Mouse (Mus musculus) bone marrow, adult 2 months (tissue): ENCODE measurements around the gene Npdc1.

ENCODE experiments used
- CTCF ChIP-seq: fragments of 200-500 bp; IDR thresholded peaks from 2 replicates; pipeline ENCODE4 v1.5.1; 2011; ENCODE audit warnings: low read length, control low read depth; ENCODE audit not compliant: control insufficient read depth, insufficient read depth
- POLR2A ChIP-seq: fragments of 200-500 bp; IDR thresholded peaks from 2 replicates; pipeline ENCODE4 v1.6.1; 2011; ENCODE audit warnings: low read depth, mild to moderate bottlenecking, control low read depth, low read length, borderline replicate concordance; ENCODE audit not compliant: control insufficient read depth

DNA sequence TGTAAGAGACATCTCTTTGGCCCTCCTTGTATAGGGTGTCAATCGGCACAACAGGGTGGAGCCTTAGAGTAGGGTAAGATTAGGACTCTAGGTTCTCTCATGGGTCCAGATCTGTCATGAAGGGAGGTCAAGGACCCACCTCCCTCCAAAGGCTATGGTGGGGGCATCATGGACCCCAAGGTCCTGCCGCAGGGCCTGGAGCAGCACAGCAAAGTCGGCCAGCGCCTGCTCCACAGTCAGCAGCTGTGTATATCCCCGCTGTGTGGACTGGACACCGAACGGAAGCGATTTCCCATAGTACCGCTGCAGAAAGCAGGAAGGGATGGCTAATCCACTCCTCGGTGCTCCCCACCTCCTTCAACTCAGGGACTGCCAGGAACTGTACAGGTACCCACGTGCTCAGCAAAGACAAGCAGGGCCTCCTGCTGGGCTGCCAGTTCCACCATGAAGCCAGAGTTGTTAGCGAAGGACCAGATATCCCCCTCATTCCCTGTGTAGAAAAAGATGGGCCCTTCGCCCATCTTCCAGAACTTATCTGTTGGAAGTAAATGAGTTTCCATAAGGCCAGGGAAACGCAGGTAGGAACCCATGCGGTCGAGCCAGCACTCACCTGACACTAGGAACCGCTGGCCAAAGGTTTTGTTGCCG lies 43.6 kb upstream of the Npdc1 start:
- TF ChIP-seq CTCF (no peak), POLR2A (no peak)
